Mouse (Mus musculus): Measurements from ENCODE around the gene Ankrd13c. TPM values are rescaled to one million over a fixed set of nuclear protein-coding genes. Genes with fewer than 3 reads are reported as not detected.
A peak's percentile ranks its signal among the peaks of the same experiment; 100 is the strongest.

Ankrd13c gene
- polyA plus RNA-seq, 1 experiment from 2014 or later: 24.4 TPM

- no peak for ATAC-seq (replicated peaks; ENCODE audit: insufficient number of reproducible peaks, low FRiP score, low TSS enrichment)
- Histone ChIP-seq H3K27me3 (ENCODE audit: control insufficient read depth, insufficient read depth, low read length) (no peaks in the 10 kb centered on the region), H3K36me3 (ENCODE audit: control insufficient read depth, insufficient read depth, low read length) (no peaks in the 10 kb centered on the region), H3K27ac (ENCODE audit: low read depth, low read length) (no peak overlapping the region), H3K4me1 (ENCODE audit: control insufficient read depth, insufficient read depth, low read length) (no peaks in the 10 kb centered on the region; the same call in 1 of the 2 replicates), H3K9me3 (replicated peaks; ENCODE audit: control insufficient read depth, low read length) (no peaks in the 10 kb centered on the region), H3K4me2 (no peak overlapping the region), H3K4me3 (ENCODE audit: low read depth, low read length) (no peak overlapping the region), H3K9ac (ENCODE audit: low read depth, low read length) (no peak overlapping the region)
- 85% methylated on average over 3 of the region's 3 CpGs for WGBS (ENCODE audit: insufficient replicate concordance)
Observed at GRCm38 (mm10) chr3:157923268-157923835, 23.7 kb upstream of the Ankrd13c start.

DNA sequence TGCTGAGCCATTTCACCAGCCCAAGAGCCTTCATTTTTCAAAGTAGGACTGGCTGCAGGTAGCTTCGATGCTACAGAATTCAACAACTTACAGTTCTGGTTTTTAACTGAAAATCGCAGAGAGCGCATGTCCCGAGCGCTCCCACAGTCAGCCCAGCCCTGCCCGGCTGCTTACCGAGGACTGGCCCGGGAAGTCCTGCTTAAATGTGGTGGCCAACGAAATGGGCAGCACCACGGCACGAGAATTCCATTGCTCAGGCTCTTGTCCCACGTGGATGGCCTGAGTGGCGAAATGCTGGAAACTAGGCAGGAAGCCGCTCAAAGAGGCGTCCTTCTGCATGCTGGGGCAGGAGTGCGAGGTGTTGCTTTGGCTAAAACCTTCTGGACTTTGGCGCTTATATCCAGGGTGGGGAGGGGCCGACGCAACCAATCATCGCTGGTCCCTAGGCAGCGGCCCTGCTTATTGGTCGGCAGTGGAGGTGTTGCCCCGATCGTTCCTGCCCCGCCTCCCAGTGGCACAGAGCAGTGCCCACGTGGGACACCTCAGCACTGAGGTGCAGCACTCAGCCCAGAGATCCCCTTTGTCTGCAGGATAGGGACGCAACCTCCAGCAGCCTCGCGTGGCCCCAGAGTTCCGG is 22.2 kb upstream of the Ankrd13c start, which contains the start of gene Cth:
Cth (minus strand) TSS at position 386 of the 637 bp plus-strand sequence.
- H3K9me3 ChIP-seq (replicated peaks; ENCODE audit: control insufficient read depth, low read length): no peaks in the 10 kb centered on the region
- peak within 1 kb of the TSS; percentile 69 for H3K9ac ChIP-seq (ENCODE audit: low read depth, low read length)
- no peak within 1 kb of the TSS for H3K27ac ChIP-seq (ENCODE audit: low read depth, low read length)
- H3K27me3 ChIP-seq (ENCODE audit: control insufficient read depth, insufficient read depth, low read length): no peaks in the 10 kb centered on the region
- H3K36me3 ChIP-seq (ENCODE audit: control insufficient read depth, insufficient read depth, low read length): no peaks in the 10 kb centered on the region
- no peaks in the 10 kb centered on the region; the same call in 1 of the 2 replicates for H3K4me1 ChIP-seq (ENCODE audit: control insufficient read depth, insufficient read depth, low read length)
- WGBS (ENCODE audit: insufficient replicate concordance): under 1% methylated on average over 30 of the region's 30 CpGs
- ATAC-seq (replicated peaks; ENCODE audit: insufficient number of reproducible peaks, low FRiP score, low TSS enrichment): peak; percentile 100
- H3K4me2 ChIP-seq: peak within 1 kb of the TSS; percentile 96
- peak within 1 kb of the TSS; percentile 58 for H3K4me3 ChIP-seq (ENCODE audit: low read depth, low read length)

DNA sequence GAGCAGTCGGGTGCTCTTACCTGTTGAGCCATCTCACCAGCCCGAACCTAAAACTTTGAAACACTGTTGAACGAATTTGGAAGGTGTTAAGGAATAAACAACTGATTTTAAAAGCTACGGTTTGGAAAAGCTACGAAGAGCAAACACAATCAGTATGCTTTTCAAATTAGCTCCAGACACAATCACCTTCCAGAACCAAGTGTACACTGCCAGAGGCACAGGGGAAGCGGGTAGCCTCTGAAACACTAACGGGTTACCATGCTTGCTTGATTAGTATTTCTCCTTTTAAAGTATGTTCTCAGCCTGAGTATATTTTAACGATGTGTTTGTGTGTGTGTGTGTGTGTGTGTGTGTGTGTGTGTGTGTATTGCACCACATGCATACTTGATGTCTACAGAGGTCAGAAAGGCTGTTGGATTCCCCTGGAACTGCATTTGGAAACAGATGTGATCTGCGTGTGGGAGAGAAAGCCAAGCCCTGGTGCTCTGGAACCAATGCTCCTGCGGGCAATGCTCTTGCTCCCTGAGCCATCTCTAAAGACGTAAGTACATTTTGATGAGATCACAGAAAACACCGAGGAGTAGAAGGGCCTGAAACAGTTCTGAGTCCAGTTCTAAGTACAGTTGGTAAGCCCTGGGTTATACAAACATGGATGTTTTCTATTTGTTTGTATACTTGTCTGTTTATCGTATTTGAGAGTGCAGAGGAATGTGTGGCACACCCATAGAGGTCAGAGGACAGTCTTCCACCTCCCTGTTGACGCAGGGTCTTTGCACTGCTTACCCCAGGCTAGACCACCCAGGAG is 21.1 kb upstream of the Ankrd13c start:
- no peaks in the 10 kb centered on the region for H3K27me3 ChIP-seq (ENCODE audit: control insufficient read depth, insufficient read depth, low read length)
- H3K4me2 ChIP-seq: no peak overlapping the region
- H3K36me3 ChIP-seq (ENCODE audit: control insufficient read depth, insufficient read depth, low read length): no peaks in the 10 kb centered on the region
- H3K9ac ChIP-seq (ENCODE audit: low read depth, low read length): no peak overlapping the region
- no peaks in the 10 kb centered on the region; the same call in 1 of the 2 replicates for H3K4me1 ChIP-seq (ENCODE audit: control insufficient read depth, insufficient read depth, low read length)
- no peak overlapping the region for H3K27ac ChIP-seq (ENCODE audit: low read depth, low read length)
- H3K4me3 ChIP-seq (ENCODE audit: low read depth, low read length): no peak overlapping the region
- 87% methylated on average over 14 of the region's 14 CpGs for WGBS (ENCODE audit: insufficient replicate concordance)
- H3K9me3 ChIP-seq (replicated peaks; ENCODE audit: control insufficient read depth, low read length): no peaks in the 10 kb centered on the region
- no peak for ATAC-seq (replicated peaks; ENCODE audit: insufficient number of reproducible peaks, low FRiP score, low TSS enrichment)

DNA sequence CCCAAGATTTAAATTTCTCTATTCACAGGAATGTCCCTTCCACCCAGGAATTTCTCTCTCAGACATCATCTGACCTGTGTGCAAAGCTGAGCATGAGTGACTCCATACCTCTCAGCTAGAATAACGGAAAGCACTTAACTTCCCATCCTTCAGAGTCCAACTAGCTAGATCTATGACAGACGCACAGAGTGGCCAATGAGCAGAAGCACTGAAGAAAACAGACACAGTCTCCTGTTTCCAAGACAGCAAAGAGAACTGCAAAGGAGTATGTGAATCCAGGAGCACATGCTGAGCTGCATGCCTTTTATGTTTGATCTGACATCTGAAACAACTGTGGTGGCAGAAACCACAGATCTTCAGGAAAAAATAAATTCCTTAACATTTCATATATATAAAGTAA is 20.3 kb upstream of the Ankrd13c start:
- ATAC-seq (replicated peaks; ENCODE audit: insufficient number of reproducible peaks, low FRiP score, low TSS enrichment): no peak
- Histone ChIP-seq H3K4me2 (no peak overlapping the region), H3K27me3 (ENCODE audit: control insufficient read depth, insufficient read depth, low read length) (no peaks in the 10 kb centered on the region), H3K27ac (ENCODE audit: low read depth, low read length) (no peak overlapping the region), H3K9me3 (replicated peaks; ENCODE audit: control insufficient read depth, low read length) (no peaks in the 10 kb centered on the region), H3K4me3 (ENCODE audit: low read depth, low read length) (no peak overlapping the region), H3K36me3 (ENCODE audit: control insufficient read depth, insufficient read depth, low read length) (no peaks in the 10 kb centered on the region), H3K4me1 (ENCODE audit: control insufficient read depth, insufficient read depth, low read length) (no peaks in the 10 kb centered on the region; the same call in 1 of the 2 replicates), H3K9ac (ENCODE audit: low read depth, low read length) (no peak overlapping the region)
- 61% methylated on average over 2 of the region's 2 CpGs for WGBS (ENCODE audit: insufficient replicate concordance)

DNA sequence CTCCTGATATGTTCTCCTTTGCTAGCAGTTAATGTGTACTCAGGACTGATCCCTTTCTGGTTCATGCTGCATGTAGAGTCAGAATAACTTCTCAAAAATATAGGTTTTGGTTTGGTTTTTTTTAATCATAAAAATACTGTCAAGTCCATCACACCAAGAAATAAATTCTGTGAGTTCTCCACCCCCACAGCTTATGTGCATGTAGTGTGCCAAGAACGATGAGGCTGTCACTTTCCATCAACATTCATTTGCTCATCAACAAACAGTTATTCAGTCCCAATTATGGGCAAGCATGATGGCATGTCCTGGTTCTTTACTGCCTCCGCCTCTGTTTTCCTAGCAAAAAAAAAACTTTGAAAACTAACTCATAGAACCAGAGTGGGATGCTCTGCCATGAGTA is 18.3 kb upstream of the Ankrd13c start:
- no peak for ATAC-seq (replicated peaks; ENCODE audit: insufficient number of reproducible peaks, low FRiP score, low TSS enrichment)
- Histone ChIP-seq H3K27me3 (ENCODE audit: control insufficient read depth, insufficient read depth, low read length) (no peaks in the 10 kb centered on the region), H3K4me3 (ENCODE audit: low read depth, low read length) (no peak overlapping the region), H3K27ac (ENCODE audit: low read depth, low read length) (no peak overlapping the region), H3K36me3 (ENCODE audit: control insufficient read depth, insufficient read depth, low read length) (no peaks in the 10 kb centered on the region), H3K4me2 (no peak overlapping the region), H3K9ac (ENCODE audit: low read depth, low read length) (no peak overlapping the region), H3K9me3 (replicated peaks; ENCODE audit: control insufficient read depth, low read length) (no peaks in the 10 kb centered on the region), H3K4me1 (ENCODE audit: control insufficient read depth, insufficient read depth, low read length) (no peaks in the 10 kb centered on the region; the same call in 1 of the 2 replicates)
- WGBS (ENCODE audit: insufficient replicate concordance): 77% methylated on average over 2 of the region's 2 CpGs

GRCm38 (mm10) chr3:157929417-157929816 is 17.6 kb upstream of the Ankrd13c start:
- no peak overlapping the region for H3K4me2 ChIP-seq
- H3K27ac ChIP-seq (ENCODE audit: low read depth, low read length): no peak overlapping the region
- WGBS (ENCODE audit: insufficient replicate concordance): 63% methylated on average over 1 of the region's 1 CpGs
- no peak overlapping the region for H3K9ac ChIP-seq (ENCODE audit: low read depth, low read length)
- H3K4me1 ChIP-seq (ENCODE audit: control insufficient read depth, insufficient read depth, low read length): no peaks in the 10 kb centered on the region; the same call in 1 of the 2 replicates
- no peaks in the 10 kb centered on the region for H3K27me3 ChIP-seq (ENCODE audit: control insufficient read depth, insufficient read depth, low read length)
- no peak overlapping the region for H3K4me3 ChIP-seq (ENCODE audit: low read depth, low read length)
- no peaks in the 10 kb centered on the region for H3K36me3 ChIP-seq (ENCODE audit: control insufficient read depth, insufficient read depth, low read length)
- H3K9me3 ChIP-seq (replicated peaks; ENCODE audit: control insufficient read depth, low read length): no peaks in the 10 kb centered on the region
- ATAC-seq (replicated peaks; ENCODE audit: insufficient number of reproducible peaks, low FRiP score, low TSS enrichment): no peak

- H3K27ac ChIP-seq (ENCODE audit: low read depth, low read length): no peak overlapping the region
- H3K4me3 ChIP-seq (ENCODE audit: low read depth, low read length): no peak overlapping the region
- no peaks in the 10 kb centered on the region for H3K4me1 ChIP-seq (ENCODE audit: control insufficient read depth, insufficient read depth, low read length)
- ATAC-seq (replicated peaks; ENCODE audit: insufficient number of reproducible peaks, low FRiP score, low TSS enrichment): no peak
- no peak overlapping the region for H3K4me2 ChIP-seq
- no peak overlapping the region for H3K9ac ChIP-seq (ENCODE audit: low read depth, low read length)
- no peaks in the 10 kb centered on the region for H3K9me3 ChIP-seq (replicated peaks; ENCODE audit: control insufficient read depth, low read length)
- WGBS (ENCODE audit: insufficient replicate concordance): 54% methylated on average over 3 of the region's 3 CpGs
- H3K36me3 ChIP-seq (ENCODE audit: control insufficient read depth, insufficient read depth, low read length): no peaks in the 10 kb centered on the region
- no peaks in the 10 kb centered on the region for H3K27me3 ChIP-seq (ENCODE audit: control insufficient read depth, insufficient read depth, low read length)
Observed at GRCm38 (mm10) chr3:157931592-157931991, 15.4 kb upstream of the Ankrd13c start.

DNA sequence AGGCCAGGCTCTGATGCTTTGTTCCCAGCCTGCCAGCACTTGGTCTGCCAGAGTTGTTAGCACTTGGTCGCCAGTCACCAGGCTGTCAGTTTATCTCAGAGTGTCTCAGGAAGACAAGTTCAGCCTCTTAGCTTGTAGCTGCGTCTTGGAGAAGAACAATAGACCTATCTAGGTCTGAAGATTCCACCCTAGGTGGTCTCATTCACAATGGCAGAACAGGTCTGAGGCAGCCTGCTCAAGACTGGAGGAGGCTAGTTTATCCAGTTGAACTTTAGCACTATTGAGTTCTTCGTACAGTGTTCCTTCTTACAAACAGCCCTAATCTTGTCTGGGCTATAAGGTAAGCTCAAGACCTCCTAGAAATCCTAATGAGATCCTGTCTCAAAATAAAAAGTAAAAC is 15.0 kb upstream of the Ankrd13c start:
- H3K9me3 ChIP-seq (replicated peaks; ENCODE audit: control insufficient read depth, low read length): no peaks in the 10 kb centered on the region
- H3K4me1 ChIP-seq (ENCODE audit: control insufficient read depth, insufficient read depth, low read length): no peaks in the 10 kb centered on the region
- 47% methylated on average over 3 of the region's 3 CpGs for WGBS (ENCODE audit: insufficient replicate concordance)
- no peaks in the 10 kb centered on the region for H3K36me3 ChIP-seq (ENCODE audit: control insufficient read depth, insufficient read depth, low read length)
- no peaks in the 10 kb centered on the region for H3K27me3 ChIP-seq (ENCODE audit: control insufficient read depth, insufficient read depth, low read length)
- H3K4me3 ChIP-seq (ENCODE audit: low read depth, low read length): no peak overlapping the region
- ATAC-seq (replicated peaks; ENCODE audit: insufficient number of reproducible peaks, low FRiP score, low TSS enrichment): no peak
- H3K27ac ChIP-seq (ENCODE audit: low read depth, low read length): no peak overlapping the region
- no peak overlapping the region for H3K9ac ChIP-seq (ENCODE audit: low read depth, low read length)
- H3K4me2 ChIP-seq: no peak overlapping the region

Measured in heart, embryonic 11.5 days (tissue).